Mouse (Mus musculus) urinary bladder, adult 2 months (tissue): ENCODE data around the gene Slc2a9. TPM values are rescaled to one million over a fixed set of nuclear protein-coding genes. Genes with fewer than 3 reads are reported as not detected.

Experiments used
- polyA plus RNA-seq: library from polyadenylated mRNA; depleted of rRNA; stranded (reverse); fragments of >200 nt; gene quantifications from 2 replicates; pipeline ENCODE4 v1.2.3, GENCODE M21; 2012; rRNA removed

Gene Slc2a9
- polyA plus RNA-seq, 1 experiment, result 3.3 TPM

Other genes starting within 250 kb of the Slc2a9 start
- 40.9 and 56.6 TPM in 2 replicates for gene Tmem128, start 243.0 kb downstream of the Slc2a9 start, polyA plus RNA-seq
- gene Otop1, start 227.2 kb downstream of the Slc2a9 start, polyA plus RNA-seq, result 0.01 and 0.06 TPM in 2 replicates
- gene Drd5, start 183.8 kb downstream of the Slc2a9 start, polyA plus RNA-seq, result not detected in 2 replicates
- 279 and 284 TPM in 2 replicates for gene Wdr1, start 60.1 kb upstream of the Slc2a9 start, polyA plus RNA-seq
- gene Zfp518b, start 181.7 kb upstream of the Slc2a9 start, polyA plus RNA-seq, result 2.5 and 3.3 TPM in 2 replicates